Mouse (Mus musculus) stomach, postnatal 0 days (tissue): ENCODE results near the gene Trim2. TPM values are rescaled to one million over a fixed set of nuclear protein-coding genes. Genes with fewer than 3 reads are reported as not detected.

Experiments used
- ATAC-seq: fragments of 200-750 bp; cut with Nextera tagmentation; 2 replicates; pipeline ENCODE4 v1.8.0; 2017; ENCODE audit not compliant: low FRiP score, low TSS enrichment
- DNase-seq: peaks from one replicate; pipeline ENCODE4 v3.0.0-alpha.2; 2016; ENCODE audit warnings: low spot score
- H3K27ac ChIP-seq: fragments of 300-500 bp; sonication (generic); replicated peaks from 2 replicates; pipeline ENCODE4 v1.5.1; 2014; ENCODE audit warnings: mild to moderate bottlenecking, control low read depth
- H3K27me3 ChIP-seq: fragments of 300-500 bp; sonication (generic); 2 replicates; pipeline ENCODE4 v1.6.1; 2014; ENCODE audit warnings: low read length; ENCODE audit not compliant: control insufficient read depth, insufficient read depth
- H3K36me3 ChIP-seq: fragments of 300-500 bp; sonication (generic); 2 replicates; pipeline ENCODE4 v1.6.1; 2014; ENCODE audit warnings: low read length, mixed read lengths; ENCODE audit not compliant: control insufficient read depth, insufficient read depth
- H3K4me1 ChIP-seq: fragments of 300-500 bp; sonication (generic); replicated peaks from 2 replicates; pipeline ENCODE4 v1.6.1; 2014; ENCODE audit warnings: antibody characterized with exemption; ENCODE audit not compliant: control insufficient read depth, insufficient read depth
- H3K4me2 ChIP-seq: fragments of 300-500 bp; sonication (generic); replicated peaks from 2 replicates; pipeline ENCODE4 v1.6.1; 2014; ENCODE audit warnings: low read depth, mild to moderate bottlenecking, control low read depth, moderate library complexity
- H3K4me3 ChIP-seq: fragments of 300-500 bp; sonication (generic); 2 replicates; pipeline ENCODE4 v1.5.1; 2014; ENCODE audit warnings: low read depth, low read length, control low read depth
- H3K9ac ChIP-seq: fragments of 300-500 bp; sonication (generic); 2 replicates; pipeline ENCODE4 v1.6.1; 2014; ENCODE audit warnings: mild to moderate bottlenecking, low read length, control low read depth, mixed read lengths
- H3K9me3 ChIP-seq: fragments of 300-500 bp; sonication (generic); 2 replicates; pipeline ENCODE4 v1.6.1; 2016; ENCODE audit warnings: low read length; ENCODE audit not compliant: control insufficient read depth
- CTCF ChIP-seq: IDR thresholded peaks from 2 replicates; pipeline ENCODE4 v1.5.1; 2016; ENCODE audit warnings: antibody characterized with exemption, low read depth, mild to moderate bottlenecking, moderate library complexity
- EP300 ChIP-seq: optimal IDR thresholded peaks from 2 replicates; pipeline ENCODE3; 2016; ENCODE audit warnings: antibody characterized with exemption
- WGBS: fragments of 180-500 bp; shearing (Covaris S2); extraction: QIAGEN DNeasy Blood & Tissue Kit; methylation state at CpG from one replicate; pipeline ENCODE4 v1.1.7; 2014; 5-methylcytosine and 5-hydroxymethylcytosine counted together
- polyA plus RNA-seq: library from polyadenylated mRNA; unstranded; fragments of >200 nt; fragmentation: Nextera tagmentation; extraction: Ambion mirVana; gene quantifications from 2 replicates; pipeline ENCODE4 v1.2.1, GENCODE M21; 2015

Gene Trim2
- polyA plus RNA-seq, 1 experiment from 2014 or later, result 30.7 TPM

DNA sequence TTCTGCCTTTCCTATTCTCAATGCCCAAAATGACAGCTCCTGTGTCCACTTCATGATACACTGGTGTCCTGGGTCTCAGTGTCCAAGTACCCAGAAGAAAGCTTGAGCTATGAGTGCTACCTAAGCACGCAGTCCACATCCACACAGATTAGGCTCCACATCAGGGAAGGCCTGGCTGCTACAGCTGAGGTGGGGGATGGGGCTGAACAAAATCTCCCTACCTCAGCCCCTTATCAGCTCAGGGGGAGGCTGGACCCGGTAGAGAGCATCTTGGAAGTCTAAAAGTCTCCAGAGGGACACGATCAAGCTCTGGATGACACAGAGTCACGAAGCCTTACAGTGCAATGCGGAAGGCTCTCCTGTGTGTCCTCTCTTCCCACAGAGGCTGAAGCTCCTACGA is 35.6 kb downstream of the Trim2 start:
- Histone ChIP-seq H3K4me3 (no peak overlapping the region), H3K4me1 (no peaks in the 10 kb centered on the region), H3K27ac (no peak overlapping the region), H3K4me2 (no peak overlapping the region), H3K9ac (no peak overlapping the region), H3K27me3 (no peaks in the 10 kb centered on the region), H3K9me3 (no peaks in the 10 kb centered on the region), H3K36me3 (no peaks in the 10 kb centered on the region)
- WGBS, result 62% methylated on average over 6 of the region's 6 CpGs
- ATAC-seq (no peak; the same call in 1 of the 2 replicates), DNase-seq (no peak)
- no peak for TF ChIP-seq CTCF
- no peak for TF ChIP-seq EP300

DNA sequence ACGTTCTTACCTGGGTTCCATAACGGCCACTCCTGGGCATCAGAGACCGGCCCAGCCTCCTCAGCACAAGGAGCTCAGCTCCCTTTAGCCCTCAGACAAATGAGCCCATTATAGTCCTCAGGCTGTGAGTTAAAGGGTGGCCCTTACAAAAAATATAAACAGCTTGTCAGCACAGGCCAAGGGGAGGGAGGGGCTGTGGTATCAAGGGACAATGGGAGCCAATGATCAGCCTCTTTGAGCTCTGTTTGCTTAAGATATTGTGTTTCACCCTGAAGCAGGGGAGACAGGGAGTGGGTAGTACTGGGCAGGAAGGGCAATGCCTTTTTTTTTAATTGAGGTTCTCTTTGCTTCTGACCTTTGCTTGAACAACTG is 36.1 kb downstream of the Trim2 start:
- 0 out of 2 replicates have a peak overlapping the region, but pooled peaks have one; percentile 18 for H3K9ac ChIP-seq

DNA sequence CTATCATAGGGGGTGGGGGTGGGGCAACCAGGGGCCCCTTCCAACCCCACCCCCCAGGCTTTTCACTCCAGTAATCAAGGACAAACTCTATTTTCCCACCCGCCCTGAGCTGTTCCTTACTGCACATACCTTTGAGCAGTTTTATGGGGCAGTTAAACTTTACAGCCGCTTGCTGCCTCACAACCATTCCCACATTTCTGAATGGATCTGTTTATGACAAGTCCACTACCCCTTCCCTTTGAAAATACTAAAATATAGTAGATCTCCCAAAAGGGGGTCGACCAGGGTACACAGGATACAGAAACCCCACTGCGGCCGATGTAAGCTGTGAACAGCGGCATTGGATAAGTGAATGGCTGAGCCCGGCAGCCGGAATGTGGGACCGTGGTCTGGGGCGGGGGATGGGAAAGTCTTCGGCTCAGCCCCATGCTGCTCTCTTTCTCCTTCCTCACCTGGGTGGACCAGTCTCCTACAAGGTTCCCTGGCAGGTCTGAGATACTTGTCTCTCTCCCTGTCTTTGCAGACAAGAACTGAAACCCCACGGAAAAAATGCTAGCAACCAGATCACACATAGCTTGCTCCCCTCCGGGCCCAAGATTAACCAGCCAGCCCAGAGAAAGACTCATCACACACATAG is 36.6 kb downstream of the Trim2 start:
- ATAC-seq (0 out of 2 replicates have a peak, but pooled peaks have one; percentile 25), DNase-seq (no peak)
- no peaks in the 10 kb centered on the region for H3K4me1 ChIP-seq
- 0 out of 2 replicates have a peak overlapping the region, but pooled peaks have one; percentile 18 for H3K9ac ChIP-seq
- H3K27me3 ChIP-seq, result no peaks in the 10 kb centered on the region
- H3K4me2 ChIP-seq, result peak overlapping the region; percentile 44
- 12% methylated on average over 13 of the region's 13 CpGs for WGBS
- no peaks in the 10 kb centered on the region for H3K36me3 ChIP-seq
- peak overlapping the region; percentile 27 for H3K4me3 ChIP-seq
- no peak for TF ChIP-seq CTCF
- TF ChIP-seq EP300, result no peak
- H3K27ac ChIP-seq, result no peak overlapping the region
- no peaks in the 10 kb centered on the region for H3K9me3 ChIP-seq

More for the DNA sequence above, 36.1 kb downstream of the Trim2 start:
- 0 out of 2 replicates have a peak overlapping the region, but pooled peaks have one; percentile 27 for H3K4me3 ChIP-seq
- no peaks in the 10 kb centered on the region for H3K9me3 ChIP-seq
- H3K27ac ChIP-seq, result no peak overlapping the region
- H3K4me2 ChIP-seq, result peak overlapping the region; percentile 44
- no peaks in the 10 kb centered on the region for H3K4me1 ChIP-seq
- no peaks in the 10 kb centered on the region for H3K36me3 ChIP-seq
- peak; percentile 67 for DNase-seq
- WGBS, result 5% methylated on average over 3 of the region's 3 CpGs
- ATAC-seq, result peak; percentile 77
- TF ChIP-seq CTCF (no peak), EP300 (no peak)
- H3K27me3 ChIP-seq, result no peaks in the 10 kb centered on the region

DNA sequence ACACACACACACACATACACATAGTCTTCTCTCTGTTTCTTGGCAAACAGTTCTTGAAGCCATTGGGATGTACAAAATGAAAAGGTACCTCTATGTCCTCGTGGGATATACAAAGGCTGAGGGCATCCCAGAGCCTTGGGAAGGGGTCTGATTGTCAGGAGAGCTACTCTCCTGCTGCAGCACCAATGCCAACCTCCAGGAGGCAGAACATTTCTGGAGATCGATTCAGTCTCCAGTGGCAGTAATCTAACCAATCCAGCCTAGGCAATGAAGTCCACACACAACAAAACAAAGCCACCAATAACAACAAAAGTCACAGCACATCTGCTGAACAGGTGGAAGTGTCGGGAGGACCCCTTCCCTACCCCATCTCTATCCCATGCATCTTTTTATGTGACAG is 38.2 kb downstream of the Trim2 start:
- no peak overlapping the region for H3K4me3 ChIP-seq
- H3K27ac ChIP-seq, result no peak overlapping the region
- TF ChIP-seq CTCF, result peak; percentile 65
- no peak for TF ChIP-seq EP300
- H3K27me3 ChIP-seq, result no peaks in the 10 kb centered on the region
- no peak overlapping the region for H3K4me2 ChIP-seq
- no peaks in the 10 kb centered on the region for H3K4me1 ChIP-seq
- H3K9me3 ChIP-seq, result no peaks in the 10 kb centered on the region
- 53% methylated on average over 3 of the region's 3 CpGs for whole genome bisulfite sequencing
- no peak for DNase-seq
- no peak overlapping the region for H3K9ac ChIP-seq
- no peaks in the 10 kb centered on the region for H3K36me3 ChIP-seq
- ATAC-seq, result no peak

DNA sequence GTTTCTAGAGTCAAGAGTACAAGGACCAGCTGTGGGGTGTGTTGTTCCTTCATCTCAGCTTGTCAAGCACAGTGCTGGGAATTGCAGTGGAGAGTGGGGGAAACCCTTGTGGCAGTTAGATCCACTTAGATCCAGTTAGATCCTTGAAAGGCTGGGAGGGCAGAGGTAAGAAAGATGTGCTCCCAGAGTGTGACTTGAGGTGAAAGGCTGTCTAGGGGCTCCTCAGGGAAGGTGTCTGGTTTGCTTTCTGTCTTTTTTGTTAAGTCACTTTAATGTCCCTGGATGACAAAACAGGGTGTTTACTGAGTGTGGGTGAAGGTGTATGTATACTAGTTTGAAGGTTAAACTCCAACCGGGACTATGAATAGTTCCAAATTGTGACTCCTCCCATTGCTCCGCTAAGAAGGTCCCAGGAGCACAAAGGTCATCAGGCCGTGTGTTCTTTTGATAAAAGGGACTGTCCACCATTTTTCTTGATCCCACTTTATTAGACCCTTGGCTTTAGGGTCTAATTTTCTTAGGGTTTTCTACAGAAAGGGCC is 40.2 kb downstream of the Trim2 start:
- no peaks in the 10 kb centered on the region for H3K9me3 ChIP-seq
- no peak overlapping the region for H3K4me3 ChIP-seq
- no peak overlapping the region for H3K9ac ChIP-seq
- no peaks in the 10 kb centered on the region for H3K27me3 ChIP-seq
- H3K4me1 ChIP-seq, result 0 out of 2 replicates have a peak, but pooled peaks cover 2% of the 10 kb centered on the region
- no peak overlapping the region for H3K4me2 ChIP-seq
- H3K27ac ChIP-seq, result no peak overlapping the region
- H3K36me3 ChIP-seq, result no peaks in the 10 kb centered on the region
- TF ChIP-seq EP300 (no peak), CTCF (no peak)
- ATAC-seq (no peak), DNase-seq (no peak)
- 52% methylated on average over 3 of the region's 3 CpGs for WGBS

DNA sequence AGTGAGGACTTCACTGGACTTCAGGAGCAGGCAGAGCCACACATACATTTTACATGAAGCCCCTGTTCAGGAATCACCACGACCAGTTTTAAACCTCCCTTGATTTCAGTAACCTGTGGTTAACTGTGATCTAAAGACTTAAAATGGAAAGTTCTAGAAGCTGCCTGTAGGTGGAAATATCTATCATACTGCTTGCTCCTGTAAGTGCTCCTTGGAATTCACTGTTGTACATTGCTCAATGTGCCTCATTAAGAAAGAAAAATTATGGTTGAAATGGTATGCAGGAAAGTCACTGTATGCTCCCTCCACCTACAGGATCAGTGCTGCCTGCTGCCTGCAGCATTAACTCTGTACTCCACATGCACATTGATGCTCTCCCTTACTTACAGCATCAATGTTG is 41.6 kb downstream of the Trim2 start:
- H3K4me3 ChIP-seq, result no peak overlapping the region
- no peak overlapping the region for H3K27ac ChIP-seq
- no peaks in the 10 kb centered on the region for H3K36me3 ChIP-seq
- no peak overlapping the region for H3K9ac ChIP-seq
- no peak overlapping the region for H3K4me2 ChIP-seq
- TF ChIP-seq EP300 (no peak), CTCF (peak; percentile 43)
- H3K4me1 ChIP-seq, result 0 out of 2 replicates have a peak, but pooled peaks cover 2% of the 10 kb centered on the region
- DNase-seq, result no peak
- H3K9me3 ChIP-seq, result no peaks in the 10 kb centered on the region
- H3K27me3 ChIP-seq, result no peaks in the 10 kb centered on the region
- WGBS, result 41% methylated on average over 1 of the region's 1 CpGs
- ATAC-seq, result no peak
